Mouse (Mus musculus) intestine, postnatal 0 days (tissue): ENCODE results near the gene Cse1l. TPM values are rescaled to one million over a fixed set of nuclear protein-coding genes. Genes with fewer than 3 reads are reported as not detected.

Experiments used
- ATAC-seq: fragments of 200-750 bp; cut with Nextera tagmentation; 2 replicates; pipeline ENCODE4 v1.8.0; 2017; ENCODE audit warnings: mild to moderate bottlenecking, moderate TSS enrichment, moderate library complexity
- H3K27ac ChIP-seq: fragments of 300-500 bp; sonication (generic); 2 replicates; pipeline ENCODE4 v1.5.1; 2014; ENCODE audit warnings: mild to moderate bottlenecking, low read depth, low read length, moderate library complexity
- H3K27me3 ChIP-seq: fragments of 300-500 bp; sonication (generic); replicated peaks from 2 replicates; pipeline ENCODE4 v1.6.1; 2014; ENCODE audit warnings: low read length, mixed read lengths; ENCODE audit not compliant: control insufficient read depth, insufficient read depth
- H3K36me3 ChIP-seq: fragments of 300-500 bp; sonication (generic); 2 replicates; pipeline ENCODE4 v1.6.1; 2014; ENCODE audit warnings: mild to moderate bottlenecking, moderate library complexity; ENCODE audit not compliant: control insufficient read depth, insufficient read depth
- H3K4me1 ChIP-seq: fragments of 300-500 bp; sonication (generic); replicated peaks from 2 replicates; pipeline ENCODE4 v1.6.1; 2014; ENCODE audit warnings: antibody characterized with exemption, low read length, mixed read lengths; ENCODE audit not compliant: control insufficient read depth, insufficient read depth
- H3K4me2 ChIP-seq: fragments of 300-500 bp; sonication (generic); replicated peaks from 2 replicates; pipeline ENCODE4 v1.6.1; 2014; ENCODE audit warnings: low read depth, mild to moderate bottlenecking, moderate library complexity
- H3K4me3 ChIP-seq: fragments of 300-500 bp; sonication (generic); 2 replicates; pipeline ENCODE4 v1.5.1; 2014; ENCODE audit warnings: low read depth, low read length
- H3K9ac ChIP-seq: fragments of 300-500 bp; sonication (generic); 2 replicates; pipeline ENCODE4 v1.6.1; 2014; ENCODE audit warnings: mild to moderate bottlenecking, low read depth, low read length
- H3K9me3 ChIP-seq: fragments of 300-500 bp; sonication (generic); 2 replicates; pipeline ENCODE4 v1.6.1; 2016; ENCODE audit warnings: mixed run types; ENCODE audit not compliant: control insufficient read depth
- CTCF ChIP-seq: sonication (generic); IDR thresholded peaks from 2 replicates; pipeline ENCODE4 v1.5.1; 2016; ENCODE audit warnings: low read depth, mild to moderate bottlenecking, control low read depth, antibody characterized with exemption, moderate library complexity
- WGBS: fragments of 180-500 bp; shearing (Covaris S2); extraction: QIAGEN DNeasy Blood & Tissue Kit; methylation state at CpG from one replicate; pipeline ENCODE4 v1.1.7; 2014; 5-methylcytosine and 5-hydroxymethylcytosine counted together
- polyA plus RNA-seq: library from polyadenylated mRNA; unstranded; fragments of >200 nt; fragmentation: Nextera tagmentation; extraction: Ambion mirVana; gene quantifications from 2 replicates; pipeline ENCODE4 v1.2.1, GENCODE M21; 2015

Gene Cse1l
- polyA plus RNA-seq, 1 experiment from 2014 or later, result 22.1 TPM

- Histone ChIP-seq H3K9ac (no peak overlapping the region), H3K27me3 (no peaks in the 10 kb centered on the region), H3K4me1 (no peaks in the 10 kb centered on the region), H3K9me3 (no peaks in the 10 kb centered on the region), H3K4me2 (no peak overlapping the region), H3K36me3 (peaks cover 36% of the 10 kb centered on the region), H3K27ac (no peak overlapping the region), H3K4me3 (no peak overlapping the region)
- TF ChIP-seq CTCF, result no peak
- 83% methylated on average over 12 of the region's 12 CpGs for WGBS
- no peak for ATAC-seq
These were observed 8.9 kb upstream of the Cse1l start for GRCm38 (mm10) chr2:166896974-166897373.

- Histone ChIP-seq H3K27me3 (no peaks in the 10 kb centered on the region), H3K9me3 (no peaks in the 10 kb centered on the region), H3K36me3 (peaks cover 14% of the 10 kb centered on the region), H3K27ac (no peak overlapping the region), H3K4me1 (no peaks in the 10 kb centered on the region), H3K4me2 (no peak overlapping the region), H3K9ac (no peak overlapping the region), H3K4me3 (no peak overlapping the region)
- no peak for TF ChIP-seq CTCF
- ATAC-seq, result 0 out of 2 replicates have a peak, but pooled peaks have one; percentile 25
- WGBS, result 87% methylated on average over 2 of the region's 2 CpGs
These were observed 6.7 kb upstream of the Cse1l start for GRCm38 (mm10) chr2:166899161-166899560.

- H3K4me1 ChIP-seq, result no peaks in the 10 kb centered on the region
- WGBS, result 68% methylated on average over 3 of the region's 3 CpGs
- no peak overlapping the region for H3K27ac ChIP-seq
- H3K9ac ChIP-seq, result no peak overlapping the region
- H3K9me3 ChIP-seq, result no peaks in the 10 kb centered on the region
- no peaks in the 10 kb centered on the region for H3K27me3 ChIP-seq
- peaks cover 8% of the 10 kb centered on the region for H3K36me3 ChIP-seq
- TF ChIP-seq CTCF, result no peak
- H3K4me3 ChIP-seq, result no peak overlapping the region
- no peak overlapping the region for H3K4me2 ChIP-seq
- ATAC-seq, result no peak
These were observed 6.1 kb upstream of the Cse1l start for GRCm38 (mm10) chr2:166899746-166900145.

GRCm38 (mm10) chr2:166900792-166901505 is 4.9 kb upstream of the Cse1l start:
- WGBS, result 89% methylated on average over 8 of the region's 8 CpGs

GRCm38 (mm10) chr2:166903719-166904282 is 2.0 kb upstream of the Cse1l start:
- WGBS, result 87% methylated on average over 6 of the region's 6 CpGs
- no peak for ATAC-seq
- no peaks in the 10 kb centered on the region for H3K27me3 ChIP-seq
- H3K9ac ChIP-seq, result no peak overlapping the region
- no peak overlapping the region for H3K27ac ChIP-seq
- no peaks in the 10 kb centered on the region for H3K9me3 ChIP-seq
- no peak overlapping the region for H3K4me3 ChIP-seq
- no peak overlapping the region for H3K4me2 ChIP-seq
- peak; percentile 36 for TF ChIP-seq CTCF
- H3K4me1 ChIP-seq, result peaks cover 5% of the 10 kb centered on the region
- no peaks in the 10 kb centered on the region; the same call in 1 of the 2 replicates for H3K36me3 ChIP-seq

More at GRCm38 (mm10) chr2:166900792-166901505, 4.9 kb upstream of the Cse1l start:
- H3K27ac ChIP-seq, result no peak overlapping the region
- ATAC-seq, result no peak
- TF ChIP-seq CTCF, result no peak
- no peaks in the 10 kb centered on the region for H3K27me3 ChIP-seq
- H3K4me3 ChIP-seq, result no peak overlapping the region
- no peak overlapping the region for H3K9ac ChIP-seq
- no peak overlapping the region for H3K4me2 ChIP-seq
- no peaks in the 10 kb centered on the region for H3K4me1 ChIP-seq
- H3K9me3 ChIP-seq, result no peaks in the 10 kb centered on the region
- H3K36me3 ChIP-seq, result peaks cover under 1% of the 10 kb centered on the region

- Histone ChIP-seq H3K9ac (peak overlapping the region; percentile 78), H3K4me1 (peaks cover 5% of the 10 kb centered on the region), H3K4me2 (peak overlapping the region; percentile 76), H3K36me3 (peaks cover 6% of the 10 kb centered on the region; the same call in 1 of the 2 replicates), H3K27me3 (no peaks in the 10 kb centered on the region), H3K9me3 (no peaks in the 10 kb centered on the region), H3K27ac (peak overlapping the region; percentile 98), H3K4me3 (peak overlapping the region; percentile 77)
- under 1% methylated on average over 28 of the region's 28 CpGs for WGBS
- no peak for TF ChIP-seq CTCF
- no peak for ATAC-seq
These were observed 813 bp downstream of the Cse1l start for GRCm38 (mm10) chr2:166906523-166907182.
